Mouse (Mus musculus): ENCODE results near the gene Tifa. TPM values are rescaled to one million over a fixed set of nuclear protein-coding genes. Genes with fewer than 3 reads are reported as not detected.

Gene Tifa
- total RNA-seq (2021): 1 to 10 TPM; 3.1 to 3.5 TPM

DNA sequence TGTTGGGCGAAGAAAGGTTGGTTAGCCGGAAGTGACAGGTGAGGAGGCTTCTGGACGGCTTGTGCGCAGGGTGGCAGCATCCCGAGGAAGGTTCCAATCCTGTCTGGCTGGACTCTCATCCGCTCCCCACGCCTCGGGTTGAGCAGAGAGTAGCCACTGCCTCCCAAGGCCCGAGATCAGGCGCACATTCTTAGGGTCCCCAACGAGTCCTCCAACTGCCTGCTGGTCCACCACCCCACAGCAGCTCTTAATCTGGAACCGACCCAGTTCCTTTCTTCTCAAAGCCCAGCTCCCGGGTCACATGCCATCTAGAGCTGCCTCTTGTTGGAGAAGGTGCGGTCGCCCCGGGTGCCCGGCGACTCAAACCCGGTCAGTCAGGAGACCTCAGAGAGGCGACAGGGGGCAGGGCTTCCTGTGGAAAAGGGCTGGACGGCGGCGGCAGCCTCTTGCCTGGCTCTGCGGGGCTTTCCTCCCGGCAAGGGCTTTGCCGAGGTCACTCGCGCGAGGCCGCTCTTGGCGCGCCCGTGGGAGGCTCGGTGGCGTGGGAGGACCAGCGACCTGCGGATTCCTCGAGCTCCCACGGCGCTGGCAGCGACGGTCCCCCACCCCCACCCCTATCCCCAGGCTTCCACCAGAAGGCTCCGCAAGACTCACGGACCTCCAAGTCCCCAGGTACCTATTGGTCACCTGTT lies at the start of gene Tifa:
TSS of gene Tifa (plus strand) at position 306 of the 692 bp plus-strand sequence.
- DNase-seq: peak; percentile 70 to 73
- intact Hi-C loops (cut with DNase I): loop anchor here (1.0 to 5.0 kb wide), 2 partner anchors 48 to 108 kb away; partner anchors contain the start of genes Ap1ar and Fam241a

DNA sequence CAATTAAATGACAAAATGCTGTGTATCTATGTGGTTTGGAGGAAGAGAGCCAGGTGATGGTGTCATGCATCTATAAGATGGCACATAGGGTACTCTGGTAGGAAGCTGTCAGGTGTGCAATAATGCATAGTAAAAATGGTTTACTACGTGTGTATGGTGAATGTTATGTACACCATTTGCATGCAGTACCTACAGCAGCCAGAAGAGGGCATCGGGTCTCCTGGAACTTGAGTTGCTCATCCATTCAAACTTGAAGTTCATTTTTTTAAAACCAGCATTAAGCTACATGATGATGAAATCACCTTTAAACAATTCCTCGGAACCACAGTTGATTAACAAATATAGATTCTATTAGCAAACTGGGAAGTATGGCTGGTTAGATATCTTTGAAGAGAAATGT lies 48.1 kb upstream of the Tifa start:
- no peak for DNase-seq
- intact Hi-C loops (cut with DNase I): no loop called here

DNA sequence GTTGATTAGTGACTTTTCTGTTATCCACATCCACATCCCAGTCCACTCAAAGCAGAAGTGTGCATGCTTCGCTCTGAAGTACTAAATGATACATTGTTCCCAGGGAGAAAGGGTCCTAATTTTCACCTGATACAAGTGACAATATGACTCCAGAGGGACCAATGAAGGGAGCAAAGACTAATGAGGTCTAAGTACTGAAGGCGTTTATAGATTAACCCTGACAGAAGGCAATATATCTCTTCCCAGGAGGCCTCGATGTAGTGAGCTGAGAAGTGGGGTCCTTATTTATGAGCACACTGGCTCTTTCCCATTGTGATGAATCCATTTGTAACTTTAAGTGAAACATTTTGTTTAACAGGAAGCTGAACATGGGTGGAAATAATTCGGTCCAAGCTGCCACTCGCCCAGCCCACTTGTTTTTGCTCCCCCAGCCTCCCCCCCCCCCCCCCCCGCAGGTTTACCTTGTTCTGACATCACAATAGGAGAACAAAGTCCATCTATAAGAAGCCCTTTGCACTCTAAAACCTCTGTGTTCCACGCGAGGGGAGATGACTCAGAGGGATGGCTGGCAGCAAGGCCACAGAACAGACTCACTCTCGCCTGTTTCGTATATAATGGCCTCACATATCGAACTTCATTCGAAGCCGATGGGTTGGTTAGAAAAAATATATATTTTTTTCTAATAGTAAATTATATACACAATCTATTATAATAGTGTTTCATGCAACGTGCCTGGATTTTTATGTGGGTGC lies 45.8 kb upstream of the Tifa start:
- intact Hi-C loops (cut with DNase I): no loop called here
- no peak for DNase-seq

DNA sequence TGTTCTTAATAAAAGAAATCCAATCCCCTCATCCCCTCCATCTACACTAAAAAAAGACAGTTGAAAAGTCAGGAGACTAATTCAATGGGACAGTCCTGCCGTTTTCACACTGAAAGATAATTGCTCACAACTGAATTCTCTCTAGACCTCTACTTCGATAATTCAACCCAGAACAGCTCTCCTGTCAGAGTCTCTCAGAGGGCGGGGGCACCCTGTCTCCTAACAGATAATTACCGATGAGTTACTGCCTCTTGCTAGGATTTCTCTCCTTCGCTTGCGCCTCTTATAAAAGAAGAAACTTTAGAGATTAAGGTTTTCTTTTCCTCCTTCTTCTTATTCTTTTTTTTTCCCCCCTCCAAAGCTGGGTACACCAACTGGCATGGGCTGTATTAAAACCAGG lies 44.1 kb upstream of the Tifa start:
- DNase-seq: no peak
- intact Hi-C loops (cut with DNase I): no loop called here

DNA sequence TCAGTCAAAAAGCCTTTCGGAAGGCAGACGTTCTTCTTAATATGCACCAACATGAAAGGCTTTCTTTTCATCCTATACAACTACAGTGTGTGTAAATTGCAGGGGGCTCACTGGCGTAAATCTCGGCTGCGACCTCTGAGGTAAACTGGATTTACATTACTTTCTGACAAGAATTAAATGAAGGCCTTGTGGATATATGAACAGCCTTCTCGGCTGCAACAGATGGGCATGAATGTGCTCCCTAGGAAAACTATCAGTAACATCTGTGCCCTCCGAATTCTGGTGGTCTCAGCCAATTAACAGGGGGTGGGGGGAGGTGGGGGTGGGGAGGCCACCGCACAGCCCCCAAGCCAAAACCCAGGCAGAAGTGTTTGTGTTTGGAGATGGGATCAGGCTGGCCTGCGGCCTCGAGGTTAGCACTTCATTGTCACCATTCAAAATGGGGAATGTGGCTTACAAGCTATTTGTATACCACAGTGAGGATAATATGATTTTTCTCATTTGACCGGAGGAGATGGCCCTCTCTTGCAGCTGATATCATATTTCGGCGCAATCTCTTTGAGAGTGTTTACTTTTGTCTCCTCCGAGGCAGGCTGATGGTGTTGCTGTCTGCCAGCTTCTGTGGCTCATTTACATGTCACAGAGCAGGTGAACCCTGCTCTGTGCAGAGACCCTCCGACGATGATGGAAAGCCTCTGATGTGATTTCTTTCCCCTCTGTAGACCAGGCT lies 43.5 kb upstream of the Tifa start:
- no peak for DNase-seq
- intact Hi-C loops (cut with DNase I): no loop called here

DNA sequence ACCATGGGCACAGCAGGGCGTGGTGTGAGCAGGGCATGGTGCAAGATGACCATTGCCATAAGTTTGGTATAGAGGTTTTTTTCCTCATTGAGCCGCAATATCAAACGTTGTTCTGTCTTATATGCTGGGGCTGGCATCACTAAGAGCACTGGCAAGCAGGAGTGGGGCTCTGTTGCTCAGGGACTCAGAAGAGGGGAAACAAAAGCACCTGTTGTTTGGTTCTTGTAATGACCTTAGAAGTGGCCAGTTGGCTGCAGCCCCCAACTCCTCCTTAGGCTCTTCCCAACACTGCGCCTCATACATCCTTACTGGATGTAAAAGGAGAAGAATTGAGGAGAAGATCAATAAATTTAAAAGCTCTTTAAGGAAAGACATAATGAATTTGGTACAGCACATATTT lies 41.0 kb upstream of the Tifa start:
- intact Hi-C loops (cut with DNase I): no loop called here
- DNase-seq: no peak

DNA sequence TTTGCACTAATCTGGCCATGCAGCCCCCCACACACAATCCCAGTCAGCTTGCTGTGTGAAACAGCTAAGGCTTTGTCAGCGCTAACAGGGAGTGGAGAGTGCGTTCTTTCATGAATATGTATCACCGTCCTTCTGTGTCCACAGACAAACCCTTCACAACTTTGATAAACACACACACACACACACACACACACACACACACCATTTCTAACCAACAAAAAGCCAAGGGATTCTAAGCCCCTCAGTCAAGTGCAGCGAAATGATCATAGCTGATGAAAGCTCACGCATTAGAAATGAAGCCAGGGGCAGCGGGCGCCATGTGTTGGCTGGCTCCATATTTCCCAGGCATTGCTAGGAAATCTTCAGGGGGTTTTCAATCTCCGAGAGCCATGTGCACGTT lies 40.3 kb upstream of the Tifa start:
- intact Hi-C loops (cut with DNase I): no loop called here
- no peak for DNase-seq

DNA sequence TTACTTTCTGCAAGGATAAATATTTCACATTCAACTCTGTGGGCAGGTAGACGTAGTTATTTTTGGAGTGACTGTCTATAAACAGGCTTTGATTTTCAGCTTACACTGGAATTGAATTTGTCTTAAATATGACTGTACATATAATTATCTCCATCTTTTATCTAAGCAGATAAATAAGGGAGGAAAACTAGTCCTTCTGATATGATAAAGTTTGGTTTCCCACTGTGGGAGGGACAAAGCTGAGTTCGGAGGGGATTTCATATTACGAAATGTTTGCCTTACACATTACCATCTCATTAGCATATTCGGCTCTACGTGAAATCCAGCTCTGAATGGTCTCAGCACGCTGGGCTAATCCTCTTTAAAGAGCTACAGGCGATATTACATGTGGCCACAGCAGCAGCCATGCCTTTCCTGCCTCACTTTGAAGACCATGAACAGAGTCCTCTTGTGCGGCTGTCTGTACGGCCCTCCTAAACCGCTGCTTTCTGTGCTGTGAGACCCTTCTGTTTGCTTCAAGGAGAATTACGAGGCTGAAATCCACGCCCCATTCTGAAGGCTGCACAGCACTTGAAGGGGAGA lies 39.5 kb upstream of the Tifa start:
- DNase-seq: no peak
- intact Hi-C loops (cut with DNase I): no loop called here

DNA sequence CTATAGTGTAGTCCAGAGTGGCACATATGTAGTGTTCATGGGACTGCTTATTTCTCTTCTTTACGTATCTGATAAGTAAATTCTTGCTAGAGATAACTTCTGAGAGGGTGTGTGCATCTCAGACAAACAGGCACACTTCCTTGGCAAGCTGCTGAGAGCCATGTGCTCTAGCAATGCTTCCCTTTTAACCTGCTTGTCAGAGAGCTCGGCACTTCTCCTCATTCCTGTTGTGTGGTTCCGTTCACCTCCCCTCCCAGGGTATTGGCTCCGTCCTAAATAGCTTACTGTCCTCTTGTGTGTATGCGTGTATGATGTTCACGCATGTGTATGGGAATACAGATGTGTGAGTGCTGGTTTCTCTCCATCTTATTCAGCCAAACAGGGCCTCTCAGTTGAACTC lies 33.1 kb upstream of the Tifa start:
- DNase-seq: no peak
- intact Hi-C loops (cut with DNase I): no loop called here

DNA sequence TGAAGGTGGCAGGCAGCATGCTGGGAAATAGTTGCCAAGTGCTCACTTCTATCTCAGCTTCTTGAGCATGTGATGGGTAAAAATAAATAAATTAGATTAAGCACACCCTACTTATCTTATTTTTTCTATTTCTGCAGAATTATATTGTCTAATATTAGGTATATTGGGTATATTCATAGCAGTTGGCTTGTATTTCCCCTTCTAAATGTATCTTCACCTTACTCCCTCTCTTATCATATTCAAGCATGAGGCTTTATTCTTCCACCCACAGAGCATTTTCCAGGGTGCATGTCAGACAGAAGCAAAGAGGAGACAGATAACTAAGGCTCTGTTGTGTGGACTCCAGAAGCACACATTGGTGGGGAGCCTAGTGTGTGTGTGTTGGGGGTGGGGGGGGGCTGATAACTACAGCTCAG lies 31.7 kb upstream of the Tifa start:
- intact Hi-C loops (cut with DNase I): loop anchor here (2.0 kb wide), 1 partner anchor 123 kb away; no protein-coding TSS in a partner anchor
- no peak for DNase-seq

DNA sequence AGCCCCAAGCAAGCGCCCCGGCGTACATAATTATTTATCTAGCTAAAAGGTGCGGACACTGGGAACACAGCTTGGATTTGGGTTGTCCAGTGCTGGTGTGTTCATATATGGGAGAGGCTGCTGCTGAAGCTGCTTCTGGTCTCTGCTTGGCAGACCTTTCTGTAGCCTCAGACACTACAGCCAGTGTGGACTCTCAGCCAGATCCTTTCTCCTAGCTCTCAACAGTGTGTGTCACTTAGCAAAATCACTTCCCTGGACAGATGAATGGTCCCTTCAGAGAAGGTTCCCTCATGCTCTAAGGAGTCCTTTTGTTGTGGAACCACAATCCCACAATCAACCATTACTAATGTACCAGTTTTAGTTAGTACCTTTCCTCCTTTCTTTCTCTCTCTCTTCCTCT lies 30.8 kb upstream of the Tifa start:
- DNase-seq: no peak
- intact Hi-C loops (cut with DNase I): loop anchor here (1.0 to 2.0 kb wide), 2 partner anchors 124 to 134 kb away; no protein-coding TSS in a partner anchor

DNA sequence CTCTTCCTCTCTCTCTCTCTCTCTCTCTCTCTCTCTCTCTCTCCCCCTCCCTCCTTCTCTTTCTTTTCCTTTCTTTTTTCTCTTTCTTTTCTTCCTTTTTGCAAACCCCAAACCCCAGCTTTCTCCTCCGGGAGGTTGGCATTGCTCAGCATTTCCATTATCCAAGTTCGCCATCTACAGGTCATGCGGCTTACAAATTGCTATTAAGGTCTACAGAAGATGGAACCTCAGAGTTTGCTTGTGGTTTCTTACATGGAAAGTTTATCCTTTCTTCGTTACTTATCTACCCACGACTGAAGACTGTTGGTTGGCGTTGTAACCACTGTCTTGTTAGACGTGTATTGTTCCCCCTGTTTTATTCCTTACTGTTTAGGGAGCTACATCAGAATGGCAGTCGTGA lies 30.4 kb upstream of the Tifa start:
- DNase-seq: peak; percentile 31 to 40
- intact Hi-C loops (cut with DNase I): loop anchor here (1.0 to 2.0 kb wide), 2 partner anchors 124 to 134 kb away; no protein-coding TSS in a partner anchor

DNA sequence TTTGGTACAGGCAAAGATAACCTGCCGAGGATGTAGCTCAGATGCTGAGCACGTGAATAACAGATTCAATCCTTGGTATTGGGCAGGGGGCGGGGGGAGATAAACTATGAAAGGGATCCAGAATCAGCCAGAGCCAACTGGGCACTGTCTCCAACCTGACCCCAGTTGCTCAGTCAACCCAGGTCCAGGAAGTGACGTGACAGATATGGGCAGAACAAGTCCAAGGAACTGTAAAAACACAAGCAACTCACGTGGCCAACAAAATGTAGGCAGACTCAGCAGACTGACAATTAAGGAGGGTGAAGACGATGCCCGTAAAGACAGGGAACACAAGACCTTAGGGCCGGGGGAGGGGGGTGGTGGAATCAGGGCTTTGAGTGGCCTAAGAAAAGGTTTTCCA lies 27.2 kb upstream of the Tifa start:
- intact Hi-C loops (cut with DNase I): loop anchor here (1.0 to 5.0 kb wide), 2 partner anchors 185 to 190 kb away; no protein-coding TSS in a partner anchor
- DNase-seq: no peak

DNA sequence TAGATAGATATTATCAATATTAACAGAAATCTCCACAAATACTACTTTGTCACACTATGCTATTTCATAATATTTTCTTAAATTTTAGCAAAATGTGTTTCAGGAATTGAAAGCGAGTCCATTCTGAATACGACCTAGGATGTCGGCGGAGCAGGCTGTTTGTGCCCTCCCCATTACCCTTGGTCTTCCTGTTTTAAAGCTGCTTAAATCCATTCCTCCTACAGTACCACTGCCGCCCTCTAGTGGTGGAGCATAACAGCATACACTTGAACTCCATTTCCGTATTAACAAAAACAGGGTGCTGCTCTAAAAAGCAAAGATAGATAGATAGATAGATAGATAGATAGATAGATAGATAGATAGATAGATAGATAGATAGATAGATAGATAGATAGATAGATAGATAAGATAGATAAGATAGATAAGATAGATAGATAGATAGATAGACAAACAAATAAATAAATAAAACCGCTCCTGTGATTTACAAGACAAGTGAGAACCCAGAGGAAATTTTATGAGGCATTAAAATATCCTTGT lies 26.5 kb upstream of the Tifa start:
- intact Hi-C loops (cut with DNase I): loop anchor here (5.0 kb wide), 1 partner anchor 184 kb away; no protein-coding TSS in a partner anchor

DNA sequence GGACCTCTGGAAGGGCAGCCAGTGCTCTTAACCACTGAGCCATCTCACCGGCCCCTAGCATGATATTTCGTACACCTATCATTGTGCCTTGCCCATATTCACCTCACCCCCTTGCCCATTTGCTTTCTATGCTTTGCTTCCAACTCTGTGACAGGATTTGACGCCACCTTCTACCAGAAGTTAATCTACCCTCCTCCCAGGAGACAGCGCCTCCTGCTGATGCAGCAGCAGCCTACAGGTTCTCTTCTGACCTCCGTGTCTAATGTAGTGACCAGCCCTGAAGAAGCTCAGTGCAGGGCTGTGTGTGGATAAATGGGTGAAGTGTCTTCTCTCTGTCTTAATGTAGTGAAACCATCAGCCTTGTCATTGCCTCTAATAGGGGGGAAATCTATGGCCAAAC lies 25.1 kb upstream of the Tifa start:
- no peak for DNase-seq
- intact Hi-C loops (cut with DNase I): loop anchor here (5.0 kb wide), 1 partner anchor 183 kb away; no protein-coding TSS in a partner anchor

More for the DNA sequence above, 26.5 kb upstream of the Tifa start:
- peak; percentile 73 to 90 for DNase-seq

DNA sequence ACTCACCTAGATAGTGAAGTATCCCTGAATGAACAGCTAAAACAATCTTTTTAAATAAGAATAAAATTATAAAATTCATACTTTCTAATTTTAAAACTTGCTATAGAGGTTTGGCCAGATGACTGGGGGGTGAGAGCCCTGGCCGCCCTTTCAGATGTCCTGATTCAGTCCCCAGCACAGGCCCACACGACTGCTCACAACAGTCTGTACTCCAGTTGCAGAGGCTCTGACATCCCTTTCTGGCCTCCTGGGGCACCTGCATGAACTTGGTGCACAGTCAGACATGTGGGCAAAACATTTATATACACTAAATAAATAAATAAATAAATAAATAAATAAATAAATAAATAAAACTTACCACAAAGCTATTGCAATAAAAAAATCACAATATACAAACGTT lies 23.6 kb upstream of the Tifa start:
- DNase-seq: no peak
- intact Hi-C loops (cut with DNase I): no loop called here

DNA sequence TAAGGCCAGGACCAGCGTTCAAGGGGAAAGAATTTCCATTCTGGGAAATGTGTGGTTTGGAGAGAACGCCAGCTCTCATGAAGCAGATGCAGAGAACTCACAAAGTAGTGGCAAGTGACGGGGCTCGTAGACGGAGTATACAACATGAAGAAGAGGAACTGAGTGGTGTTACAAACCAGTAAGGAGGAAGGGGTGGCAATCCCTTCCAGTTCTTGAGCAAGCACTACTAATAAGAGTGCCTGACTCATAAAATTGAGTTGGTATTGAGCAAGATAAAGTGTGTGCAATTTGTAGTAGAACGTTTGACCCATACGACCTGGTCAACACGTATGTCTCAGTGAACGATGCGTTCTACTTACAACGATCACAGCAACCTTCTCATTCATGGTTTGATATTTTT lies 20.5 kb upstream of the Tifa start:
- no peak for DNase-seq
- intact Hi-C loops (cut with DNase I): no loop called here

DNA sequence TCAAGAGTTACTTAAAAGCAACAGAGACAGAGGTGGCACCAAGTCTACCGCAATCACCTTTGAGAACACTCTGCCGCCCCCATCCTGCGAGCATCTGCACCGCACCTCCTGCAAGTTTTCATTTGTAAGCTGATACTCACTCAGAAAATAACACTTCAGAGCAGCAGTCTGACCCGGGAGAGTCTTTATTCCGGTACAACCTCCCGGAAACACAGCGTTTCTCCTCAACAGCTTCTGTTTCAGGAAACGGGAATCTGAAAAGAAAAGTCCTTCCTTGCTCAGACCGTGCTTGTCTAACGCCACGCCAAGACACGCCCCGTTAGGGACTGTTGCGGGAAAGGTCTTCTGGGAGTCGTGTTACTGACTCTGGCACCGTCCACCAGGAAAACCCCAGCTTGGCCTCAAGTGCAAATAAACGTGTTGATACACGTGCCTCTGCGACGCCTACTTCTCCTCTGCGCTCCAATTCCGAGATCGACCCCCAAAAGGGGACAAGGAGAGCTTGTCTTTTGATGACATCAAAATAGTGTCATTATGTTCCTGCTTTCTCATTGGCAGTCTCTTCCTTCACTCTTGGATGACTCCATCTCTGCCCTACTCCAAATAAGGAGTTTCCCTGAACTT lies 9.5 kb upstream of the Tifa start, which contains the start of gene Alpk1:
TSS of gene Alpk1 (minus strand) at position 507 of the 624 bp plus-strand sequence.
- peak; percentile 81 to 85 for DNase-seq
- intact Hi-C loops (cut with DNase I): no loop called here

DNA sequence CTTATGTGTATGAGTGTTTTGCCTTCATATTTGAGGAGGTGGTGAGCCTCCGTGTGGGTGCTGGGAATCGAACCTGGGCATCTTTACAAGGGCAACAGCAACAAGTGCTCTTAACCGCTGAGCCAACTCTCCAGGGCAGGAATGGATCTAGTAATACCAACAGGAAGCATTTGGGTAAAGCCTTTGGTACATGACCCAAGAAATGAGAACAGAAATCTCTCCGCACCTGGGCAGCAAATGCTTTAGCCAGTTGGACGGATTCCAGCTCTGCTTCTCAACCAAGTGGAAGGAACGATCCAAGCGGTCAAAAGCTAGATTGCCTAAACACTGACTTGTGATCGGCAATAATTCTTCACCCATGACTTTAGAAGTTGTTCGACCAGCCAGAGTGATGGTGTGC lies 8.7 kb upstream of the Tifa start:
- no peak for DNase-seq
- intact Hi-C loops (cut with DNase I): no loop called here

DNA sequence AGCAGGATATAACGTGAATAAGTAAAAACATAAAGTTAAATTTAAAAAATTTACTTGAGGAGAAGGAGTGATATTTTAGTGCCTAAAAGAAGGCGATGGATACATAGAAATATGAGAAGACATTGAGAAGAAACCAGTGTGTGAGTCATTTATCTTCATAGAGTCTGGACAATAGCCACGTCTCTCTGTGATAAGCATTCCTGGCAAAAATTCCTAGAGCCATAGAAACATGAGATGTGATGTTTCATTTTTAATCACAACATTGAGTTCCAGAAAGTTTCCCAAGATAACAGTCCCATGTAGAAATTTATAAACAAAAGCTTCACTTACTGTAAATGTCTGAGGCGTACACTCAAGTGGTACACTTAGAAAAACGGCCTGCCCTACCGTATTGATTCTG lies 6.7 kb upstream of the Tifa start:
- DNase-seq: no peak
- intact Hi-C loops (cut with DNase I): no loop called here
